Mouse (Mus musculus): ENCODE results near the gene Celf1. TPM values are rescaled to one million over a fixed set of nuclear protein-coding genes. Genes with fewer than 3 reads are reported as not detected.

Celf1 gene
- polyA plus RNA-seq, 1 experiment from 2014 or later, result 29.4 TPM

DNA sequence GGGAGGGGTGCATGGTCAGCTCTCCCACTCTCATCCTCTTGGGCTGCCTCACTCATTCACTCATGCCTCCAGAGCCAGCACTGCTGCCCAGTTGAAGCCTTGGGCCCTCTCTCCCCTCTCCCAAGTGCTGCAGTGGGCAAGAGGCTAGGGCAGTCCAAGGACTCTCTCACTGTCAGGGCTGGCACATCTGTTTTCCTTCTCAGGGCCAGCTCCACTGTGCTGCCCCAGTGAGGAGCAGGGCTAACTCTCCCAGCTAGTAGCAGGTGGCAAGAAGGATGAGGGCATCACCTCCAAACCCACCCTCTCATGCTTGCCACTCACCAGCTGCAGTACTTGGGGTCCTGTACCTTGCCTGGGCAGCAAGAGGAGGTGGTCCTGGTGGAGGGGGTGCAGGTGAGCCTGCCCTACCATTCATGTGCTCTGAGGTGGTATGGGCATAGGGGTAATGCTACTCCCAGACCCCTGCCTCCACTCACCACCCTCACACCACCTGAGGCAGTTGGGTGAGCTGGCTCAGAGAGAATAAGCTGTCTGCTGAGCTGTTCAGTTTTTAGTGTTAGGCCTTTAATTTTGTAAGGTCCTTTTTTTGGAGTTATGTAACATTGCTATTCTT, 10.5 kb downstream of the Celf1 start:
- Histone ChIP-seq H3K36me3 (replicated peaks; ENCODE audit: insufficient read depth, low read length) (no peaks in the 10 kb centered on the region; the same call in 1 of the 2 replicates), H3K4me3 (ENCODE audit: low read depth, low read length) (no peak overlapping the region), H3K4me1 (ENCODE audit: insufficient read depth) (peaks cover 17% of the 10 kb centered on the region), H3K27ac (ENCODE audit: low read depth) (0 out of 2 replicates have a peak overlapping the region, but pooled peaks have one; percentile 44), H3K9me3 (ENCODE audit: low read length) (no peaks in the 10 kb centered on the region), H3K27me3 (ENCODE audit: insufficient read depth, low read length) (no peaks in the 10 kb centered on the region), H3K9ac (replicated peaks) (no peak overlapping the region), H3K4me2 (ENCODE audit: low read depth, low read length) (no peak overlapping the region)
- DNase-seq (no peak), ATAC-seq (peak; percentile 24; the same call in 1 of the 2 replicates)
- TF ChIP-seq CTCF (IDR thresholded peaks at IDR 0.05; ENCODE audit: low read depth), result no peak

DNA sequence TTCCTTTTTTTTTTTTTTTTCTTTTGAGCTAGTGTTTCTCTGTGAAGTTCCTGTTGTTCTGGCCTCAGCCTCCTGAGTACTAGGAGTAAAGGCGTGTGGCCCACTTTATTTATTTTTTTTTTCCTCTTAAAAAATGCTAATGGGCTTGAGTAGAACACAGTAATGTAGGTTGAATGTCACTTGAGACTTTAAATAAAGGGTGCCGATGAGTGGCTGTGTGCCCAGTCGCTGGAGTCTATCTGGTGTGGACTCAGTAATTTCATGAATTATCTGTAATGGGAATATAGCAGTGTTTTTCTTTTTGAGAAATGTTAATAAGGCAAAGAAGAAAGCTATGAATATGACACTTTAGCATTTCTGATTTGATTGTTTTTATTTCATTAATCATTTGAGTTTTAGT, 13.3 kb downstream of the Celf1 start:
- WGBS (ENCODE audit: insufficient replicate concordance), result 72% methylated on average over 3 of the region's 3 CpGs
- no peaks in the 10 kb centered on the region for H3K9me3 ChIP-seq (ENCODE audit: low read length)
- H3K4me2 ChIP-seq (ENCODE audit: low read depth, low read length), result no peak overlapping the region
- H3K27me3 ChIP-seq (ENCODE audit: insufficient read depth, low read length), result no peaks in the 10 kb centered on the region
- no peak overlapping the region for H3K4me3 ChIP-seq (ENCODE audit: low read depth, low read length)
- no peaks in the 10 kb centered on the region; the same call in none of the 2 replicates for H3K36me3 ChIP-seq (replicated peaks; ENCODE audit: insufficient read depth, low read length)
- TF ChIP-seq CTCF (IDR thresholded peaks at IDR 0.05; ENCODE audit: low read depth), result no peak
- TF ChIP-seq EP300 (IDR thresholded peaks at IDR 0.05; ENCODE audit: low read depth), result no peak
- no peak overlapping the region for H3K9ac ChIP-seq (replicated peaks)
- ATAC-seq, result no peak
- no peak for DNase-seq
- no peak overlapping the region for H3K27ac ChIP-seq (ENCODE audit: low read depth)
- H3K4me1 ChIP-seq (ENCODE audit: insufficient read depth), result peaks cover 12% of the 10 kb centered on the region

DNA sequence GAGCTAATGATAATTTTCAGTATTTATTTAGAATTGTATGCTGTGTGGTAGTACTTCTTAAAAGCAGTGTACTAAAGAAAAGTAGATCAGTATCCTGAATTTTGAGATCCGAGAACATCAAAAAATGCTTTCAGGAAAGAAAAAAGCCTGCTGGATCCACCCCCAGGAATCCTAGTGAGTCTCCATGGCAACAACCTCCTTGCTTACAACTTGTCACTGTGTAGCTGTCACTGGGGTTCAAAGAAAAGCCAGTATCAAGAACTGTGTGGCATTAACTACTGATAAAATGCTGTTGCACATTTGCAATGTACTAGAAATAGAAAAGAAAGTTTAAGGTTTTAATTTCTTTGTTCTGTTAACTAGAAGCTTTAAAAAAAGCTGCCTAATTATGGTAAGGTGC, 15.9 kb downstream of the Celf1 start:
- Histone ChIP-seq H3K4me1 (ENCODE audit: insufficient read depth) (0 out of 2 replicates have a peak, but pooled peaks cover 2% of the 10 kb centered on the region), H3K4me2 (ENCODE audit: low read depth, low read length) (no peak overlapping the region), H3K27ac (ENCODE audit: low read depth) (no peak overlapping the region), H3K9me3 (ENCODE audit: low read length) (no peaks in the 10 kb centered on the region), H3K9ac (replicated peaks) (no peak overlapping the region), H3K27me3 (ENCODE audit: insufficient read depth, low read length) (no peaks in the 10 kb centered on the region), H3K36me3 (replicated peaks; ENCODE audit: insufficient read depth, low read length) (no peaks in the 10 kb centered on the region; the same call in none of the 2 replicates), H3K4me3 (ENCODE audit: low read depth, low read length) (no peak overlapping the region)
- no peak for DNase-seq
- 77% methylated on average over 1 of the region's 1 CpGs for WGBS (ENCODE audit: insufficient replicate concordance)
- TF ChIP-seq CTCF (IDR thresholded peaks at IDR 0.05; ENCODE audit: low read depth), result no peak
- TF ChIP-seq EP300 (IDR thresholded peaks at IDR 0.05; ENCODE audit: low read depth), result no peak
- no peak for ATAC-seq

GRCm38 (mm10) chr2:90958856-90959255, 18.7 kb downstream of the Celf1 start:
- Histone ChIP-seq H3K4me2 (ENCODE audit: low read depth, low read length) (no peak overlapping the region), H3K9me3 (ENCODE audit: low read length) (no peaks in the 10 kb centered on the region), H3K27ac (ENCODE audit: low read depth) (no peak overlapping the region), H3K4me1 (ENCODE audit: insufficient read depth) (no peaks in the 10 kb centered on the region), H3K9ac (replicated peaks) (no peak overlapping the region), H3K4me3 (ENCODE audit: low read depth, low read length) (no peak overlapping the region), H3K27me3 (ENCODE audit: insufficient read depth, low read length) (no peaks in the 10 kb centered on the region), H3K36me3 (replicated peaks; ENCODE audit: insufficient read depth, low read length) (no peaks in the 10 kb centered on the region; the same call in none of the 2 replicates)
- WGBS (ENCODE audit: insufficient replicate concordance), result 82% methylated on average over 3 of the region's 3 CpGs
- DNase-seq (no peak), ATAC-seq (no peak)
- TF ChIP-seq CTCF (IDR thresholded peaks at IDR 0.05; ENCODE audit: low read depth) (no peak), EP300 (IDR thresholded peaks at IDR 0.05; ENCODE audit: low read depth) (no peak)

DNA sequence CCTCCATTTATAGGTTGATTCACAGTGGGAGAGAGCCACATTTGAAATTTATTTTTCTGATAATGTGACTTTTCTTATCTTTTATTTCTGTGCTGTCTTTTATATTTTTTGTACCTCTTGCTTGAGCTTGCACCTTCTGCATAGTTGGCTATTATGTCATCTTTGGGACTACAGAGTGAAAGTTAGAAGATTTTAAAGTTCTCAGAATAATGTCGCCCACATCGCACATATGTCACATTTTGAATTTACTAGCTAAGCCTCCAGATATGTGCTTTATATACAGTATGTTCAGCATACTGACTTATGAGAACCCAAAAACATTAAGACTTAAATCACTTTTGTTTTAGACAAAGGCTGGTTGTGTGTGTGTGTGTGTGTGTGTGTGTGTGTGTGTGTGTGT, 19.8 kb downstream of the Celf1 start:
- Histone ChIP-seq H3K9me3 (ENCODE audit: low read length) (no peaks in the 10 kb centered on the region), H3K36me3 (replicated peaks; ENCODE audit: insufficient read depth, low read length) (no peaks in the 10 kb centered on the region; the same call in none of the 2 replicates), H3K4me2 (ENCODE audit: low read depth, low read length) (no peak overlapping the region), H3K9ac (replicated peaks) (no peak overlapping the region), H3K4me1 (ENCODE audit: insufficient read depth) (peaks cover 5% of the 10 kb centered on the region; the same call in 1 of the 2 replicates), H3K4me3 (ENCODE audit: low read depth, low read length) (no peak overlapping the region), H3K27ac (ENCODE audit: low read depth) (no peak overlapping the region), H3K27me3 (ENCODE audit: insufficient read depth, low read length) (no peaks in the 10 kb centered on the region)
- no peak for ATAC-seq
- TF ChIP-seq EP300 (IDR thresholded peaks at IDR 0.05; ENCODE audit: low read depth), result no peak
- TF ChIP-seq CTCF (IDR thresholded peaks at IDR 0.05; ENCODE audit: low read depth), result no peak
- 92% methylated on average over 2 of the region's 2 CpGs for WGBS (ENCODE audit: insufficient replicate concordance)
- DNase-seq, result no peak

GRCm38 (mm10) chr2:90963304-90963703, 23.1 kb downstream of the Celf1 start:
- Histone ChIP-seq H3K9ac (replicated peaks) (no peak overlapping the region), H3K36me3 (replicated peaks; ENCODE audit: insufficient read depth, low read length) (no peaks in the 10 kb centered on the region; the same call in 1 of the 2 replicates), H3K9me3 (ENCODE audit: low read length) (no peaks in the 10 kb centered on the region), H3K4me3 (ENCODE audit: low read depth, low read length) (no peak overlapping the region), H3K27me3 (ENCODE audit: insufficient read depth, low read length) (no peaks in the 10 kb centered on the region), H3K27ac (ENCODE audit: low read depth) (no peak overlapping the region), H3K4me1 (ENCODE audit: insufficient read depth) (peaks cover 16% of the 10 kb centered on the region), H3K4me2 (ENCODE audit: low read depth, low read length) (no peak overlapping the region)
- ATAC-seq (no peak), DNase-seq (no peak)
- TF ChIP-seq CTCF (IDR thresholded peaks at IDR 0.05; ENCODE audit: low read depth), result no peak
- no peak for TF ChIP-seq EP300 (IDR thresholded peaks at IDR 0.05; ENCODE audit: low read depth)
- 73% methylated on average over 1 of the region's 1 CpGs for WGBS (ENCODE audit: insufficient replicate concordance)
